Mouse (Mus musculus) small intestine, adult 2 months (tissue): ENCODE measurements around the gene Luc7l. TPM values are rescaled to one million over a fixed set of nuclear protein-coding genes. Genes with fewer than 3 reads are reported as not detected.
"Not testable (repeated sequence)": the region's sequence is repeated elsewhere in the genome, so short reads cannot be mapped to it uniquely, and the experiment has no call there.

Experiments
- H3K27ac ChIP-seq: fragments of 200-500 bp; 2 replicates; pipeline ENCODE4 v1.5.1; 2012; ENCODE audit warnings: low read depth, low read length, control low read depth, inconsistent platforms; ENCODE audit not compliant: insufficient read depth
- H3K27me3 ChIP-seq: fragments of 200-500 bp; 2 replicates; pipeline ENCODE4 v1.6.1; 2012; ENCODE audit warnings: mild to moderate bottlenecking, moderate library complexity, low read length, inconsistent platforms; ENCODE audit not compliant: control insufficient read depth, insufficient read depth
- H3K36me3 ChIP-seq: fragments of 200-500 bp; 2 replicates; pipeline ENCODE4 v1.6.1; 2012; ENCODE audit warnings: mild to moderate bottlenecking, low read length, control low read depth, inconsistent platforms; ENCODE audit not compliant: control insufficient read depth, insufficient read depth
- H3K4me1 ChIP-seq: fragments of 200-500 bp; 2 replicates; pipeline ENCODE4 v1.6.1; 2012; ENCODE audit warnings: low read length, inconsistent platforms, mixed read lengths; ENCODE audit not compliant: control insufficient read depth, insufficient read depth, insufficient read length
- H3K4me3 ChIP-seq: fragments of 200-500 bp; 2 replicates; pipeline ENCODE4 v1.5.1; 2012; ENCODE audit warnings: low read depth, mild to moderate bottlenecking, control low read depth, inconsistent platforms, low read length, moderate library complexity
- CTCF ChIP-seq: fragments of 200-500 bp; IDR thresholded peaks from 2 replicates; pipeline ENCODE4 v1.5.1; 2012; ENCODE audit warnings: low read depth, mild to moderate bottlenecking, control low read depth, inconsistent platforms, low read length, moderate library complexity, mixed read lengths; ENCODE audit not compliant: insufficient replicate concordance, insufficient read length; ENCODE audit errors: extremely low read depth
- POLR2A ChIP-seq: fragments of 200-500 bp; IDR thresholded peaks from 2 replicates; pipeline ENCODE4 v1.6.1; 2012; ENCODE audit warnings: low read depth, mild to moderate bottlenecking, control low read depth, inconsistent platforms, low read length, moderate library complexity
- WGBS: fragments of 180-500 bp; shearing (Covaris S2); methylation state at CpG from one replicate; pipeline ENCODE4 v1.1.7; 2018; 5-methylcytosine and 5-hydroxymethylcytosine counted together
- polyA plus RNA-seq: library from polyadenylated mRNA; depleted of rRNA; stranded (reverse); fragments of >200 nt; gene quantifications from 2 replicates; pipeline ENCODE4 v1.2.3, GENCODE M21; 2012

Gene Luc7l
- polyA plus RNA-seq, 1 experiment = 6.9 TPM

- Histone ChIP-seq H3K36me3 (peaks cover 16% of the 10 kb centered on the region), H3K4me3 (peak overlapping the region; percentile 94), H3K4me1 (peaks cover 5% of the 10 kb centered on the region; the same call in 1 of the 2 replicates), H3K27me3 (no peaks in the 10 kb centered on the region), H3K27ac (peak overlapping the region; percentile 92; the same call in 1 of the 2 replicates)
- under 1% methylated on average over 24 of the region's 24 CpGs for WGBS
- TF ChIP-seq CTCF (no peak), POLR2A (no peak)
Observed at GRCm38 (mm10) chr17:26253399-26253798, 703 bp downstream of the Luc7l start.

- H3K4me1 ChIP-seq = peaks cover 5% of the 10 kb centered on the region; the same call in 1 of the 2 replicates
- no peak overlapping the region for H3K4me3 ChIP-seq
- TF ChIP-seq POLR2A = no peak
- no peak for TF ChIP-seq CTCF
- 93% methylated on average over 7 of the region's 7 CpGs for WGBS
- H3K27me3 ChIP-seq = no peaks in the 10 kb centered on the region
- H3K27ac ChIP-seq = no peak overlapping the region
- peaks cover 29% of the 10 kb centered on the region for H3K36me3 ChIP-seq
Observed at GRCm38 (mm10) chr17:26255313-26255712, 2.6 kb downstream of the Luc7l start.

GRCm38 (mm10) chr17:26261826-26262225 lies 9.1 kb downstream of the Luc7l start:
- Histone ChIP-seq H3K27me3 (no peaks in the 10 kb centered on the region), H3K4me3 (no peak overlapping the region), H3K36me3 (peaks cover 59% of the 10 kb centered on the region), H3K4me1 (no peaks in the 10 kb centered on the region), H3K27ac (no peak overlapping the region)
- no peak for TF ChIP-seq CTCF
- TF ChIP-seq POLR2A = no peak
- WGBS = 64% methylated on average over 4 of the region's 4 CpGs

- Histone ChIP-seq H3K36me3 (peaks cover 58% of the 10 kb centered on the region), H3K4me3 (no peak overlapping the region), H3K4me1 (no peaks in the 10 kb centered on the region), H3K27ac (no peak overlapping the region), H3K27me3 (no peaks in the 10 kb centered on the region)
- WGBS = 94% methylated on average over 3 of the region's 3 CpGs
- TF ChIP-seq POLR2A (no peak), CTCF (no peak)
Observed at GRCm38 (mm10) chr17:26262384-26262783, 9.7 kb downstream of the Luc7l start.

GRCm38 (mm10) chr17:26268851-26269250 lies 16.2 kb downstream of the Luc7l start:
- Histone ChIP-seq H3K27me3 (no peaks in the 10 kb centered on the region), H3K36me3 (peaks cover 54% of the 10 kb centered on the region), H3K4me3 (no peak overlapping the region), H3K4me1 (no peaks in the 10 kb centered on the region), H3K27ac (no peak overlapping the region)
- 65% methylated on average over 1 of the region's 1 CpGs for WGBS
- TF ChIP-seq POLR2A (no peak), CTCF (no peak)

GRCm38 (mm10) chr17:26269577-26269976 lies 16.9 kb downstream of the Luc7l start:
- 93% methylated on average over 10 of the region's 10 CpGs for WGBS
- not testable (repeated sequence) for H3K4me3 ChIP-seq, H3K4me1 ChIP-seq, H3K27me3 ChIP-seq, H3K27ac ChIP-seq
- peaks cover 51% of the 10 kb centered on the region for H3K36me3 ChIP-seq

GRCm38 (mm10) chr17:26272586-26272985 lies 19.9 kb downstream of the Luc7l start:
- peaks cover 46% of the 10 kb centered on the region for H3K36me3 ChIP-seq

GRCm38 (mm10) chr17:26275933-26276332 lies 23.2 kb downstream of the Luc7l start:
- peaks cover 54% of the 10 kb centered on the region for H3K36me3 ChIP-seq
- no peak overlapping the region for H3K4me3 ChIP-seq
- WGBS = 77% methylated on average over 13 of the region's 13 CpGs
- H3K27me3 ChIP-seq = no peaks in the 10 kb centered on the region
- no peaks in the 10 kb centered on the region for H3K4me1 ChIP-seq
- TF ChIP-seq POLR2A (no peak), CTCF (no peak)
- no peak overlapping the region for H3K27ac ChIP-seq

More at GRCm38 (mm10) chr17:26272586-26272985, 19.9 kb downstream of the Luc7l start:
- no peaks in the 10 kb centered on the region for H3K27me3 ChIP-seq
- no peak overlapping the region for H3K4me3 ChIP-seq
- no peaks in the 10 kb centered on the region for H3K4me1 ChIP-seq
- TF ChIP-seq POLR2A (no peak), CTCF (no peak)
- no peak overlapping the region for H3K27ac ChIP-seq
- 76% methylated on average over 3 of the region's 3 CpGs for WGBS
